Mouse (Mus musculus): ENCODE data around the gene Prom1.

Gene Prom1

GRCm38 (mm10) chr5:44081108-44081507 is 20.7 kb downstream of the Prom1 start:
- no peak for DNase-seq (ENCODE audit: low spot score in 2 of 2)

- DNase-seq (ENCODE audit: low spot score in 2 of 2): no peak
Measured at GRCm38 (mm10) chr5:44080276-44081054, 21.4 kb downstream of the Prom1 start.

- no peak for DNase-seq (ENCODE audit: low spot score in 2 of 2)
Measured at GRCm38 (mm10) chr5:44075432-44075831, 26.4 kb downstream of the Prom1 start.

- DNase-seq (ENCODE audit: low spot score in 2 of 2): no peak
Measured at GRCm38 (mm10) chr5:44073634-44074033, 28.2 kb downstream of the Prom1 start.

- no peak for DNase-seq (ENCODE audit: low spot score in 2 of 2)
Measured at GRCm38 (mm10) chr5:44070529-44071133, 31.2 kb downstream of the Prom1 start.

GRCm38 (mm10) chr5:44058258-44058657 is 43.6 kb downstream of the Prom1 start:
- DNase-seq (ENCODE audit: low spot score in 2 of 2): no peak

- DNase-seq (ENCODE audit: low spot score in 2 of 2): no peak
Measured at GRCm38 (mm10) chr5:44050213-44050612, 51.6 kb downstream of the Prom1 start.

GRCm38 (mm10) chr5:44049395-44049976 is 52.3 kb downstream of the Prom1 start:
- no peak for DNase-seq (ENCODE audit: low spot score in 2 of 2)

GRCm38 (mm10) chr5:44048568-44049363 is 53.1 kb downstream of the Prom1 start:
- no peak for DNase-seq (ENCODE audit: low spot score in 2 of 2)

GRCm38 (mm10) chr5:44041725-44042124 is 60.1 kb downstream of the Prom1 start:
- DNase-seq (ENCODE audit: low spot score in 2 of 2): no peak

GRCm38 (mm10) chr5:44041056-44041455 is 60.8 kb downstream of the Prom1 start:
- no peak for DNase-seq (ENCODE audit: low spot score in 2 of 2)

GRCm38 (mm10) chr5:43998295-43998989 is 103.4 kb downstream of the Prom1 start:
- DNase-seq (ENCODE audit: low spot score in 2 of 2): no peak

- no peak for DNase-seq (ENCODE audit: low spot score in 2 of 2)
Measured at GRCm38 (mm10) chr5:43997626-43998025, 104.2 kb downstream of the Prom1 start.

GRCm38 (mm10) chr5:43996162-43996561 is 105.7 kb downstream of the Prom1 start:
- no peak for DNase-seq (ENCODE audit: low spot score in 2 of 2)

GRCm38 (mm10) chr5:43994981-43995380 is 106.9 kb downstream of the Prom1 start:
- DNase-seq (ENCODE audit: low spot score in 2 of 2): no peak

- DNase-seq (ENCODE audit: low spot score in 2 of 2): peak in 1 of 2 experiments; percentile 8
Measured at GRCm38 (mm10) chr5:43990316-43990715, 111.5 kb downstream of the Prom1 start.

- DNase-seq (ENCODE audit: low spot score in 2 of 2): no peak
Measured at GRCm38 (mm10) chr5:43989017-43989416, 112.8 kb downstream of the Prom1 start.

- no peak for DNase-seq (ENCODE audit: low spot score in 2 of 2)
Measured at GRCm38 (mm10) chr5:43986212-43986611, 115.6 kb downstream of the Prom1 start.

GRCm38 (mm10) chr5:43982896-43983295 is 118.9 kb downstream of the Prom1 start:
- DNase-seq (ENCODE audit: low spot score in 2 of 2): no peak

GRCm38 (mm10) chr5:43981620-43982019 is 120.2 kb downstream of the Prom1 start, which contains the start of gene Fgfbp1:
TSS of gene Fgfbp1 (minus strand) at chr5:43981779.
- DNase-seq (ENCODE audit: low spot score in 2 of 2): no peak

- DNase-seq (ENCODE audit: low spot score in 2 of 2): no peak
Measured at GRCm38 (mm10) chr5:43980397-43980796, 121.4 kb downstream of the Prom1 start.

Measured in frontal cortex, postnatal 10 days (tissue).